Mouse (Mus musculus) gastrocnemius, adult 2 months (tissue): ENCODE results near the gene Ankrd17. TPM values are rescaled to one million over a fixed set of nuclear protein-coding genes. Genes with fewer than 3 reads are reported as not detected.

ENCODE experiments used
- DNase-seq: peaks from one replicate; pipeline ENCODE4 v3.0.0; 2022
- H3K27ac ChIP-seq: fragments of 200-600 bp; 2 replicates; pipeline ENCODE4 v1.8.1; 2022; ENCODE audit warnings: mild to moderate bottlenecking
- H3K4me3 ChIP-seq: fragments of 200-600 bp; 2 replicates; pipeline ENCODE4 v1.8.1; 2022; ENCODE audit warnings: mild to moderate bottlenecking, moderate library complexity
- CTCF ChIP-seq: fragments of 200-600 bp; IDR thresholded peaks from 2 replicates; pipeline ENCODE4 v1.8.1; 2022; ENCODE audit warnings: antibody characterized with exemption, mild to moderate bottlenecking, moderate library complexity
- intact Hi-C: fragments of 180-260 bp; cut with DNase I; formaldehyde crosslinking; loops from one replicate; pipeline ENCODE4 v1.15.1; 2025
- long read RNA-seq, 2 experiments: library from polyadenylated mRNA; stranded (forward); transcript quantifications; one replicate each; pipeline ENCODE4 v2.0.0; 2021
- total RNA-seq, 2 experiments: library from RNA; stranded (reverse); gene quantifications; 2 replicates each; pipeline ENCODE4 v1.2.3; 2021

The Ankrd17 gene
- total RNA-seq, result 10 to 100 TPM; 48.2 to 55.3 TPM
- long read RNA-seq, experiment 1, full-length matches to known transcripts, result 2 of 17 reads
- long read RNA-seq, experiment 1, partial matches to known transcripts, result 10 of 17 reads
- long read RNA-seq, experiment 1, other reads (novel, unspliced or antisense), result 5 of 17 reads
- long read RNA-seq, experiment 2, full-length matches to known transcripts, result 3 of 16 reads
- long read RNA-seq, experiment 2, partial matches to known transcripts, result 10 of 16 reads
- long read RNA-seq, experiment 2, other reads (novel, unspliced or antisense), result 3 of 16 reads

DNA sequence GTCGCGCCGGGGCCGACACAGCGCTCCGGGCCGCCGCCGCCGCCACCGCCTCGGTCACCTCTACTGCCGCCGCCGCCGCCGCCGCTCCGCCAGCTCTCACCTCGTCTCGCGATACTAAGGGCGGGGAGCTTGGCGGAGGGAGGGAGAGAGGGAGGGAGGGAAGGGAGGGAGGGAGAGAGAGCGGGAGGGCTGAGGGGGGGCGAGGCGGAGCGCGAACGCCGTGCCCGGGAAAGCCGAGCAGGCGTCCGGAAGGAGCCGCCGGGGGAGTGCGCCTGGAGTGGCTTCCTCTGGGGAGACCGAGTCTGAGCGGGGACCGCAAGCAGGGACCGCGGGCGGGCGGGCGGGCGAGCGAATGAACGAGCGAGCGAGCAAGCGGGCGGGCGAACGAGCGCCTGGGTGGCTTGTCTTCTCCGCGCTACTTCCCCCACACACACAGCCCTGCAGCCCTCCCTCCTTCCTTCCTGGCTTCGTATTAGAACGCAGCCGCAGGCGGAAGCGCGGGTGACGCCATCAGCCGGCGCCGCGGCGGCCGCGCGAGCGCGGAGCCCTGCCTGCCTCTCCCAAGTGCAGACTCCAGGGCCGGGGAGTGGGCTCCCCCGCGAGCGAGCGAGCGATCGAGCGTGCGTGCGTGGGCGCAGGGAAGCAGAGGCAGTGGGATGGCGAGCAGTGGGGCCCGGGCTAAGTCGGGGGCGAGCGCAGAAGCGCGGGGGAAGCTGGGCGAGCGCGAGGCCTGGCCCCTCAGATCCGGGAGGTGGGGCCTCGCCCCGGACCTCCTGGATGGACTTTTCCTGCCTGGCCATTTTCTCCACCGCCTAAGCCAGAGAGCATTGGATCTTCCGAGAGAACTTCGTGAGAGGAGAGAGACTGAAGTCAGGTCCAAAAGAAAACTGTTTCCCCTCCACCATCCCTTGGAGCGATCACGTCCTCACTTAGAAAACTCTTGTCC lies at the start of gene Ankrd17:
Gene Ankrd17, minus strand, starts transcription at position 457 of the 946 bp plus-strand sequence.
- TF ChIP-seq CTCF, result no peak
- Histone ChIP-seq H3K27ac (peak within 1 kb of the TSS; percentile 98), H3K4me3 (peak within 1 kb of the TSS; percentile 93)
- intact Hi-C loops, result loop anchor here (1.0 kb wide), 1 partner anchor 143 kb away; no protein-coding TSS in a partner anchor
- peak; percentile 94 for DNase-seq

- intact Hi-C loops, result no loop called here
Observed at GRCm38 (mm10) chr5:90414925-90415295, 48.5 kb upstream of the Ankrd17 start.

GRCm38 (mm10) chr5:90414142-90414924 lies 48.0 kb upstream of the Ankrd17 start:
- TF ChIP-seq CTCF, result no peak
- Histone ChIP-seq H3K4me3 (no peak overlapping the region), H3K27ac (no peak overlapping the region)
- intact Hi-C loops, result no loop called here
- DNase-seq, result no peak

More at GRCm38 (mm10) chr5:90414925-90415295, 48.5 kb upstream of the Ankrd17 start:
- H3K4me3 ChIP-seq, result no peak overlapping the region
- H3K27ac ChIP-seq, result no peak overlapping the region
- no peak for DNase-seq
- no peak for TF ChIP-seq CTCF

DNA sequence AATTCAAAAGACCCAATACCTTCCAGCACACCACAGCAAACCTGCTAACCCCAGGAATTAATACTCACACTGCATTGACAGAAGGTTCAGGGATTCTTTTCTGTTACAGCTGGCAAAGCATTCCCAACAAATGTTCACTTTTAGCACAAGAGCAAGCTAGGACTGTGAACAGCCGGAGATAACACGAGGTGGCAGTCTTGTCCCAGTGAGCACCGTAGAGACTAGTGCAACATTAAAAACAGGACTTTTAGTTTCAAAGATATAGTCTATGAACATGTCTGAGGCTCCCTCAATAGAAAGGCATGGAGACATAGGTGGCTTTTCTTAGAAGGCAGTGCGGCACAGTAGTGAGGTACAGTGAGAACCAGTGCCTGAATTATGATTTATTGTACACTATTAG lies 38.8 kb upstream of the Ankrd17 start:
- intact Hi-C loops, result loop anchor here (2.0 kb wide), 1 partner anchor 20 kb away; no protein-coding TSS in a partner anchor
- no peak overlapping the region for H3K4me3 ChIP-seq
- DNase-seq, result no peak
- TF ChIP-seq CTCF, result peak; percentile 23; the same call in 1 of the 2 replicates
- H3K27ac ChIP-seq, result no peak overlapping the region

GRCm38 (mm10) chr5:90396817-90397216 lies 30.4 kb upstream of the Ankrd17 start:
- Histone ChIP-seq H3K4me3 (no peak overlapping the region), H3K27ac (no peak overlapping the region)
- intact Hi-C loops, result no loop called here
- TF ChIP-seq CTCF, result no peak
- DNase-seq, result no peak

DNA sequence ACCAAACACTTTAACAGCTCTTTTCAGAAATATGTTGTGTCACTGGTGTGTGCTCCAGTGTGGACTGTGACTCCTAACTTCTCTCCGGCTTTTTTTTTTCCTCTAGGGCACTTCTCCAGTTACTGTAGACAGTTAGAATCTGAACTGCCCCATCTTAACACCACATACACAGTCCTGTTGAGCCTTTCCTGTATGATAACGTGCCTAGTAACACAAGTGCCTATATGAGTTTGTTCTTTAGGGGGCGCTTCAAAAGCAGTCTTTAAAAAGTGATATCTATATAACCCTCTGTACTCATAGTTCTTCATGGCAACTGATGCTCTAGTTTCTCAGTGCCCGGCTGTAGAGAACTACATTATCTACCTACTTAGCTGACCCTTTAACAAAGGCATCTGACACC lies 27.9 kb upstream of the Ankrd17 start:
- H3K4me3 ChIP-seq, result no peak overlapping the region
- no peak for TF ChIP-seq CTCF
- intact Hi-C loops, result no loop called here
- no peak overlapping the region for H3K27ac ChIP-seq
- no peak for DNase-seq

- intact Hi-C loops, result no loop called here
- Histone ChIP-seq H3K4me3 (no peak overlapping the region), H3K27ac (no peak overlapping the region)
- no peak for TF ChIP-seq CTCF
- no peak for DNase-seq
Observed at GRCm38 (mm10) chr5:90393764-90394163, 27.4 kb upstream of the Ankrd17 start.

- peak; percentile 36 for DNase-seq
- Histone ChIP-seq H3K4me3 (no peak overlapping the region), H3K27ac (no peak overlapping the region)
- peak; percentile 75 for TF ChIP-seq CTCF
- intact Hi-C loops, result loop anchor here (5.0 kb wide), 1 partner anchor 181 kb away; no protein-coding TSS in a partner anchor
Observed at GRCm38 (mm10) chr5:90383080-90383479, 16.7 kb upstream of the Ankrd17 start.

DNA sequence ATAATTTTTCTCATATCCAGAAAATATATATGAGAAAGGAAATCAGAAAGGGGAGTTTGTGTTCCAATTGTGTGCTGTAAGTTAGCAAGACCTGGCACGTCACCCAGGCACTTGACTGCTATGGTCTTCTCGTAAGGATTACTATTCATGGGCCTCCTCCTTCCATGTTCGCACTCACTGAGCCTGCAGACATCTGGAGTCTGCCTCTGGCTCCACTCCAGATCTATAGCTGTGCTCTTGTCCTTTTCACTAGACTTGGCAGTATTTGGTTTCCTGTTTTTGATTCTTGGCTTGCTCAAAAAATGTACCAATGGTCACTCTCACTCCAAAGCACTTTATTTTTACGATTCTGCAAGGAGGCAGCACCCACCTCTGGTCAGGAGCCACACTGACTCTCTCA lies 15.1 kb upstream of the Ankrd17 start:
- Histone ChIP-seq H3K4me3 (no peak overlapping the region), H3K27ac (no peak overlapping the region)
- TF ChIP-seq CTCF, result no peak
- intact Hi-C loops, result loop anchor here (5.0 kb wide), 1 partner anchor 179 kb away; no protein-coding TSS in a partner anchor
- no peak for DNase-seq

- intact Hi-C loops, result no loop called here
- no peak for TF ChIP-seq CTCF
Observed at GRCm38 (mm10) chr5:90373708-90374107, 7.3 kb upstream of the Ankrd17 start.

GRCm38 (mm10) chr5:90370401-90370800 lies 4.0 kb upstream of the Ankrd17 start:
- Histone ChIP-seq H3K27ac (no peak overlapping the region), H3K4me3 (no peak overlapping the region)
- intact Hi-C loops, result no loop called here
- TF ChIP-seq CTCF, result no peak
- DNase-seq, result no peak

More at GRCm38 (mm10) chr5:90373708-90374107, 7.3 kb upstream of the Ankrd17 start:
- Histone ChIP-seq H3K4me3 (no peak overlapping the region), H3K27ac (no peak overlapping the region)
- no peak for DNase-seq

DNA sequence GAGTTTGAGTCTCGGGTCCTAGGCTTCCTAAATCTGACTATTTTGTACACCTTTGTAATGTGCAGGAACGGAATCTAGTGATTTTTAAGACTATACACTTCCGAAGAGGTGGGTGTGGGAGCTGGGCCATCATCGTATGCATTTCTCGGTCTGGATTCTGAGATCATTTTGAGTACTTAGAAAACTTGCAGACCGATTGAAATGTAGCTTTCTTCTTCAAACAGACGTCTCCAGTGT lies 608 bp upstream of the Ankrd17 start, which contains the start of gene Gm9958:
Gene Gm9958, plus strand, starts transcription at position 138 of the 237 bp plus-strand sequence.
- intact Hi-C loops, result no loop called here
- Histone ChIP-seq H3K27ac (peak within 1 kb of the TSS; percentile 98), H3K4me3 (peak within 1 kb of the TSS; percentile 93)
- DNase-seq, result no peak
- TF ChIP-seq CTCF, result no peak
